Mouse (Mus musculus): ENCODE results near the gene Ascc1.
A peak's percentile ranks its signal among the peaks of the same experiment; 100 is the strongest.

Ascc1 gene

GRCm38 (mm10) chr10:60080982-60081825 is 78.6 kb downstream of the Ascc1 start:
- DNase-seq: peak; percentile 83

GRCm38 (mm10) chr10:60081905-60082304 is 79.3 kb downstream of the Ascc1 start:
- peak; percentile 39 for DNase-seq

GRCm38 (mm10) chr10:60084065-60084464 is 81.5 kb downstream of the Ascc1 start:
- no peak for DNase-seq

- no peak for DNase-seq
These were observed 89.7 kb downstream of the Ascc1 start for GRCm38 (mm10) chr10:60092311-60092710.

GRCm38 (mm10) chr10:60093751-60094150 is 91.1 kb downstream of the Ascc1 start:
- DNase-seq: no peak

- DNase-seq: no peak
These were observed 93.0 kb downstream of the Ascc1 start for GRCm38 (mm10) chr10:60095558-60095957.

- no peak for DNase-seq
These were observed 93.7 kb downstream of the Ascc1 start for GRCm38 (mm10) chr10:60096302-60096701.

- DNase-seq: no peak
These were observed 94.5 kb downstream of the Ascc1 start for GRCm38 (mm10) chr10:60097146-60097545.

GRCm38 (mm10) chr10:60097774-60098173 is 95.2 kb downstream of the Ascc1 start:
- no peak for DNase-seq

- no peak for DNase-seq
These were observed 103.0 kb downstream of the Ascc1 start for GRCm38 (mm10) chr10:60105391-60106145.

- DNase-seq: no peak
These were observed 103.5 kb downstream of the Ascc1 start, which contains the start of gene Spock2 for GRCm38 (mm10) chr10:60106146-60106530. Gene Spock2 (plus strand): TSS chr10:60106219.

GRCm38 (mm10) chr10:60106531-60107186 is 104.1 kb downstream of the Ascc1 start:
- DNase-seq: no peak

- no peak for DNase-seq
These were observed 104.8 kb downstream of the Ascc1 start for GRCm38 (mm10) chr10:60107448-60107847.

GRCm38 (mm10) chr10:60108321-60109111 is 105.9 kb downstream of the Ascc1 start:
- no peak for DNase-seq

- DNase-seq: no peak
These were observed 106.7 kb downstream of the Ascc1 start for GRCm38 (mm10) chr10:60109336-60109735.

- no peak for DNase-seq
These were observed 107.4 kb downstream of the Ascc1 start for GRCm38 (mm10) chr10:60109989-60110388.

GRCm38 (mm10) chr10:60110908-60111475 is 108.4 kb downstream of the Ascc1 start:
- no peak for DNase-seq

GRCm38 (mm10) chr10:60113965-60114690 is 111.5 kb downstream of the Ascc1 start:
- DNase-seq: peak; percentile 38

- DNase-seq: no peak
These were observed 113.0 kb downstream of the Ascc1 start for GRCm38 (mm10) chr10:60115345-60116185.

GRCm38 (mm10) chr10:60116997-60117396 is 114.4 kb downstream of the Ascc1 start:
- peak; percentile 29 for DNase-seq

- no peak for DNase-seq
These were observed 115.9 kb downstream of the Ascc1 start for GRCm38 (mm10) chr10:60118464-60118863.
